Mouse (Mus musculus) urinary bladder, postnatal 14 days (tissue): ENCODE measurements around the gene Gm26938.
A peak's percentile ranks its signal among the peaks of the same experiment; 100 is the strongest.

Experiments
- DNase-seq: peaks from one replicate; pipeline ENCODE4 v3.0.0; 2021; ENCODE audit warnings: low spot score

Gene Gm26938

GRCm38 (mm10) chr5:139826357-139827055, at the start of gene Gm26938, which contains the start of gene Psmg3:
Gene Gm26938 (minus strand): TSS chr5:139826407.
Gene Psmg3 (minus strand): TSS chr5:139826885.
- DNase-seq: peak; percentile 85

GRCm38 (mm10) chr5:139871526-139871925, 45.3 kb upstream of the Gm26938 start:
- DNase-seq: no peak

GRCm38 (mm10) chr5:139870886-139871285, 44.7 kb upstream of the Gm26938 start:
- DNase-seq: no peak

GRCm38 (mm10) chr5:139862759-139863158, 36.6 kb upstream of the Gm26938 start:
- DNase-seq: peak; percentile 53

- no peak for DNase-seq
These were observed 34.3 kb upstream of the Gm26938 start for GRCm38 (mm10) chr5:139860328-139861104.

- DNase-seq: no peak
These were observed 23.6 kb upstream of the Gm26938 start for GRCm38 (mm10) chr5:139849626-139850320.

GRCm38 (mm10) chr5:139839142-139839541, 12.9 kb upstream of the Gm26938 start:
- DNase-seq: no peak

- DNase-seq: peak; percentile 70
These were observed 12.3 kb upstream of the Gm26938 start for GRCm38 (mm10) chr5:139838476-139838892.

GRCm38 (mm10) chr5:139835706-139836105, 9.5 kb upstream of the Gm26938 start:
- DNase-seq: no peak

GRCm38 (mm10) chr5:139832125-139832524, 5.9 kb upstream of the Gm26938 start:
- no peak for DNase-seq

GRCm38 (mm10) chr5:139830734-139831133, 4.5 kb upstream of the Gm26938 start:
- no peak for DNase-seq

- no peak for DNase-seq
These were observed 3.2 kb upstream of the Gm26938 start for GRCm38 (mm10) chr5:139829384-139829783.

- no peak for DNase-seq
These were observed 1.4 kb upstream of the Gm26938 start for GRCm38 (mm10) chr5:139827593-139827992.

GRCm38 (mm10) chr5:139825947-139826346, 260 bp downstream of the Gm26938 start:
- DNase-seq: no peak

- no peak for DNase-seq
These were observed 1.7 kb downstream of the Gm26938 start for GRCm38 (mm10) chr5:139824531-139824930.

GRCm38 (mm10) chr5:139821466-139822459, 4.4 kb downstream of the Gm26938 start:
- DNase-seq: no peak

- peak; percentile 63 for DNase-seq
These were observed 6.5 kb downstream of the Gm26938 start, which contains the start of gene Tmem184a for GRCm38 (mm10) chr5:139819538-139820181. Gene Tmem184a (minus strand): TSS chr5:139819917.

- peak; percentile 76 for DNase-seq
These were observed 7.4 kb downstream of the Gm26938 start for GRCm38 (mm10) chr5:139818801-139819200.

- DNase-seq: no peak
These were observed 8.2 kb downstream of the Gm26938 start for GRCm38 (mm10) chr5:139818056-139818455.

- DNase-seq: no peak
These were observed 8.9 kb downstream of the Gm26938 start for GRCm38 (mm10) chr5:139817292-139817691.

GRCm38 (mm10) chr5:139816445-139816844, 9.8 kb downstream of the Gm26938 start:
- no peak for DNase-seq
